28 mouse cellular contexts compared by ENCODE assay signal in genomic region chr2:105335661-105336060, GRCm38 (mm10).
DNase-seq lines count a peak whose midpoint lies in the region; ATAC-seq and TF ChIP-seq lines count a peak whose summit lies in the region.
"Had no signal": no experiment of that assay in that cellular context is flagged by ENCODE, and none has a peak within 500 bp of the region (broad histone marks: within the 10 kb centered on the region; RNA-seq: fewer than 3 reads in every experiment).

No protein-coding gene starts in this region.

- TF ChIP-seq POLR2A in liver, adult 2 months (IDR thresholded peaks at IDR 0.05; ENCODE audit: extremely low read depth, insufficient read depth, low read length), result no peak

- TF ChIP-seq CTCF in liver, adult 2 months (IDR thresholded peaks at IDR 0.05; ENCODE audit: low read depth, low read length), result no peak

- no peak overlapping the region for H3K4me2 ChIP-seq in kidney, embryonic 14.5 days (replicated peaks; ENCODE audit: low read depth, low read length)
- H3K4me2 ChIP-seq in liver, embryonic 11.5 days, result no peak overlapping the region
- H3K4me2 ChIP-seq: heart, embryonic 15.5 days; hindbrain, embryonic 15.5 days; limb, embryonic 13.5 days; liver, embryonic 13.5 days; midbrain, embryonic 13.5 days had no signal

- WGBS in kidney, embryonic 14.5 days, result 67% methylated on average over 2 of the region's 2 CpGs
- 23% methylated on average over 2 of the region's 2 CpGs for WGBS in liver, adult 2 months
- 72% methylated on average over 2 of the region's 2 CpGs for WGBS in liver, embryonic 11.5 days

- no peaks in the 10 kb centered on the region for H3K36me3 ChIP-seq in kidney, embryonic 14.5 days (ENCODE audit: control insufficient read depth, insufficient read depth, low read length)
- no peaks in the 10 kb centered on the region for H3K36me3 ChIP-seq in liver, adult 2 months (ENCODE audit: control insufficient read depth, insufficient read depth, low read length)
- no peaks in the 10 kb centered on the region for H3K36me3 ChIP-seq in liver, embryonic 11.5 days (ENCODE audit: control insufficient read depth, insufficient read depth, low read length)
- H3K36me3 ChIP-seq: heart, embryonic 15.5 days; hindbrain, embryonic 10.5 days; hindbrain, embryonic 15.5 days; limb, embryonic 13.5 days; liver, embryonic 13.5 days; midbrain, embryonic 13.5 days; neural tube, embryonic 13.5 days had no signal

- H3K4me3 ChIP-seq in kidney, embryonic 14.5 days (ENCODE audit: low read length), result no peak overlapping the region
- H3K4me3 ChIP-seq in liver, adult 2 months (ENCODE audit: insufficient read depth, low read depth, low read length), result no peak overlapping the region
- no peak overlapping the region for H3K4me3 ChIP-seq in liver, embryonic 11.5 days (ENCODE audit: low read depth, low read length)
- H3K4me3 ChIP-seq: heart, embryonic 15.5 days; hindbrain, embryonic 10.5 days; hindbrain, embryonic 15.5 days; limb, embryonic 13.5 days; liver, embryonic 13.5 days; midbrain, embryonic 13.5 days; neural tube, embryonic 13.5 days had no signal

- H3K79me2 ChIP-seq in liver, adult 2 months (ENCODE audit: control insufficient read depth, insufficient read depth, low read length), result no peaks in the 10 kb centered on the region

- H3K9me3 ChIP-seq in kidney, embryonic 14.5 days (ENCODE audit: control insufficient read depth, low read length), result no peaks in the 10 kb centered on the region
- no peaks in the 10 kb centered on the region for H3K9me3 ChIP-seq in liver, embryonic 11.5 days (ENCODE audit: control insufficient read depth, low read length)
- H3K9me3 ChIP-seq: heart, embryonic 15.5 days; hindbrain, embryonic 10.5 days; hindbrain, embryonic 15.5 days; limb, embryonic 13.5 days; liver, embryonic 13.5 days; midbrain, embryonic 13.5 days; neural tube, embryonic 13.5 days had no signal

- DNase-seq in frontal cortex, postnatal 14 days (ENCODE audit: low spot score in 2 of 2), result no peak
- DNase-seq in kidney, adult 18-20 months, result no peak
- DNase-seq in liver, adult 2 months (ENCODE audit: extremely low read depth, low read depth, low spot score), result peak; percentile 29
- no peak for DNase-seq in liver, embryonic 11.5 days (ENCODE audit: low spot score)
- DNase-seq: adrenal gland, postnatal 36 days; B cell, adult 2 months; cerebellum, adult 2 months; cerebellum, postnatal 36 days; kidney, adult 11 months; layer of hippocampus, adult 9-11 months; liver, embryonic 13.5 days; lung, adult 18-20 months; lung, postnatal 4 days; thymus, adult 2 months; thymus, postnatal 36 days had no signal

- H3K4me1 ChIP-seq in kidney, embryonic 14.5 days (ENCODE audit: control insufficient read depth, insufficient read depth, low read length), result peaks cover 13% of the 10 kb centered on the region
- H3K4me1 ChIP-seq in liver, adult 2 months (ENCODE audit: control insufficient read depth, insufficient read depth, low read length), result no peaks in the 10 kb centered on the region; the same call in 1 of the 2 replicates
- H3K4me1 ChIP-seq in liver, embryonic 11.5 days (replicated peaks; ENCODE audit: control insufficient read depth, insufficient read depth, low read length), result no peaks in the 10 kb centered on the region
- H3K4me1 ChIP-seq: liver, embryonic 13.5 days had no signal

- H3K27me3 ChIP-seq in kidney, embryonic 14.5 days (ENCODE audit: control insufficient read depth, insufficient read depth, low read length), result no peaks in the 10 kb centered on the region
- H3K27me3 ChIP-seq in liver, adult 2 months (ENCODE audit: control insufficient read depth, insufficient read depth, low read length), result no peaks in the 10 kb centered on the region
- no peaks in the 10 kb centered on the region for H3K27me3 ChIP-seq in liver, embryonic 11.5 days (replicated peaks; ENCODE audit: control insufficient read depth, insufficient read depth, low read length)
- H3K27me3 ChIP-seq: liver, embryonic 13.5 days had no signal

- H3K27ac ChIP-seq in kidney, embryonic 14.5 days (ENCODE audit: low read depth, low read length), result peak overlapping the region; percentile 65
- no peak overlapping the region for H3K27ac ChIP-seq in liver, adult 2 months (replicated peaks; ENCODE audit: insufficient read depth, low read depth, low read length)
- H3K27ac ChIP-seq in liver, embryonic 11.5 days (ENCODE audit: low read depth, low read length), result no peak overlapping the region
- H3K27ac ChIP-seq: heart, embryonic 15.5 days; hindbrain, embryonic 10.5 days; hindbrain, embryonic 15.5 days; limb, embryonic 13.5 days; liver, embryonic 13.5 days; midbrain, embryonic 13.5 days; neural tube, embryonic 13.5 days had no signal

- peak; percentile 12; the same call in 1 of the 2 replicates for ATAC-seq in frontal cortex, adult (ENCODE audit: low TSS enrichment)
- no peak for ATAC-seq in kidney, embryonic 14.5 days (ENCODE audit: low FRiP score, low TSS enrichment)
- no peak for ATAC-seq in liver, embryonic 11.5 days (replicated peaks; ENCODE audit: low FRiP score)
- no peak for ATAC-seq in megakaryocyte, adult 5-6 weeks (ENCODE audit: poor library complexity, severe bottlenecking)
- ATAC-seq: activated CD4-positive, CD25-positive, alpha-beta regulatory T cell, adult 4 months; forebrain, embryonic 14.5 days; inflammation-experienced regulatory T-cells, adult 6 months; lung, postnatal 0 days; midbrain, embryonic 13.5 days had no signal

- no peak overlapping the region for H3K9ac ChIP-seq in kidney, embryonic 14.5 days (ENCODE audit: low read depth, low read length)
- no peak overlapping the region for H3K9ac ChIP-seq in liver, adult 2 months (ENCODE audit: low read depth, low read length)
- no peak overlapping the region for H3K9ac ChIP-seq in liver, embryonic 11.5 days (ENCODE audit: low read depth, low read length)
- H3K9ac ChIP-seq: heart, embryonic 15.5 days; hindbrain, embryonic 15.5 days; limb, embryonic 13.5 days; liver, embryonic 13.5 days; midbrain, embryonic 13.5 days; neural tube, embryonic 13.5 days had no signal
